Mouse (Mus musculus) hindbrain, postnatal 0 days (tissue): Measurements from ENCODE around the gene Cavin3. TPM values are rescaled to one million over a fixed set of nuclear protein-coding genes. Genes with fewer than 3 reads are reported as not detected.

Experiments
- ATAC-seq: fragments of 200-750 bp; cut with Nextera tagmentation; 2 replicates; pipeline ENCODE4 v1.8.0; 2017; ENCODE audit warnings: mild to moderate bottlenecking, moderate TSS enrichment, moderate library complexity
- DNase-seq: peaks from one replicate; pipeline ENCODE4 v3.0.0-alpha.2; 2015; ENCODE audit warnings: low spot score
- H3K27ac ChIP-seq: fragments of 300-500 bp; sonication (generic); 2 replicates; pipeline ENCODE4 v1.5.1; 2014; ENCODE audit warnings: mild to moderate bottlenecking
- H3K27me3 ChIP-seq: fragments of 300-500 bp; sonication (generic); 2 replicates; pipeline ENCODE4 v1.6.1; 2014; ENCODE audit warnings: low read length, mixed read lengths; ENCODE audit not compliant: insufficient read depth
- H3K36me3 ChIP-seq: fragments of 300-500 bp; sonication (generic); 2 replicates; pipeline ENCODE4 v1.6.1; 2014; ENCODE audit warnings: low read length, mixed read lengths; ENCODE audit not compliant: insufficient read depth
- H3K4me1 ChIP-seq: fragments of 300-500 bp; sonication (generic); 2 replicates; pipeline ENCODE4 v1.6.1; 2014; ENCODE audit warnings: antibody characterized with exemption, low read length, mixed read lengths; ENCODE audit not compliant: insufficient read depth
- H3K4me2 ChIP-seq: fragments of 300-500 bp; sonication (generic); 2 replicates; pipeline ENCODE4 v1.6.1; 2014; ENCODE audit warnings: low read depth, mild to moderate bottlenecking, low read length, moderate library complexity, mixed read lengths
- H3K4me3 ChIP-seq: fragments of 300-500 bp; sonication (generic); 2 replicates; pipeline ENCODE4 v1.5.1; 2014; ENCODE audit warnings: low read length
- H3K9ac ChIP-seq: fragments of 300-500 bp; sonication (generic); replicated peaks from 2 replicates; pipeline ENCODE4 v1.6.1; 2014; ENCODE audit warnings: mild to moderate bottlenecking, low read length, moderate library complexity, mixed read lengths
- H3K9me3 ChIP-seq: fragments of 300-500 bp; sonication (generic); 2 replicates; pipeline ENCODE4 v1.6.1; 2016; ENCODE audit warnings: low read length, mixed read lengths
- CTCF ChIP-seq: IDR thresholded peaks from 2 replicates; pipeline ENCODE4 v1.5.1; 2016; ENCODE audit warnings: antibody characterized with exemption, control low read depth, low read depth
- WGBS: fragments of 180-500 bp; shearing (Covaris S2); extraction: QIAGEN DNeasy Blood & Tissue Kit; methylation state at CpG from one replicate; pipeline ENCODE4 v1.1.7; 2014; 5-methylcytosine and 5-hydroxymethylcytosine counted together
- polyA plus RNA-seq: library from polyadenylated mRNA; unstranded; fragments of >200 nt; fragmentation: Nextera tagmentation; extraction: Ambion mirVana; gene quantifications from 2 replicates; pipeline ENCODE4 v1.2.1, GENCODE M21; 2015
- total RNA-seq: library from RNA; depleted of rRNA; stranded (reverse); fragments of >200 nt; gene quantifications from 2 replicates; pipeline ENCODE4 v1.2.3, GENCODE M21; 2014

Gene Cavin3
- total and polyA plus RNA-seq, 2 experiments from 2014 or later: 32.8 to 47.3 TPM

GRCm38 (mm10) chr7:105516669-105517360 lies 34.7 kb upstream of the Cavin3 start:
- Histone ChIP-seq H3K9me3 (no peaks in the 10 kb centered on the region), H3K27ac (no peak overlapping the region), H3K4me1 (no peaks in the 10 kb centered on the region), H3K4me2 (no peak overlapping the region), H3K36me3 (no peaks in the 10 kb centered on the region), H3K27me3 (no peaks in the 10 kb centered on the region), H3K9ac (no peak overlapping the region), H3K4me3 (no peak overlapping the region)
- WGBS: 48% methylated on average over 9 of the region's 9 CpGs
- TF ChIP-seq CTCF: no peak
- DNase-seq: no peak
- no peak for ATAC-seq

GRCm38 (mm10) chr7:105515178-105515577 lies 33.1 kb upstream of the Cavin3 start:
- H3K4me3 ChIP-seq: no peak overlapping the region
- H3K36me3 ChIP-seq: no peaks in the 10 kb centered on the region
- H3K4me2 ChIP-seq: no peak overlapping the region
- H3K9ac ChIP-seq: no peak overlapping the region
- 14% methylated on average over 5 of the region's 5 CpGs for WGBS
- no peak overlapping the region for H3K27ac ChIP-seq
- no peaks in the 10 kb centered on the region for H3K27me3 ChIP-seq
- no peaks in the 10 kb centered on the region for H3K4me1 ChIP-seq
- peak; percentile 48; the same call in 1 of the 2 replicates for ATAC-seq
- TF ChIP-seq CTCF: peak; percentile 93
- peak; percentile 78 for DNase-seq
- H3K9me3 ChIP-seq: no peaks in the 10 kb centered on the region

GRCm38 (mm10) chr7:105514561-105514960 lies 32.5 kb upstream of the Cavin3 start:
- TF ChIP-seq CTCF: no peak
- Histone ChIP-seq H3K27ac (no peak overlapping the region), H3K4me2 (no peak overlapping the region), H3K4me3 (no peak overlapping the region), H3K4me1 (no peaks in the 10 kb centered on the region), H3K27me3 (no peaks in the 10 kb centered on the region), H3K36me3 (no peaks in the 10 kb centered on the region), H3K9ac (no peak overlapping the region), H3K9me3 (no peaks in the 10 kb centered on the region)
- DNase-seq (peak; percentile 32), ATAC-seq (peak; percentile 15; the same call in 1 of the 2 replicates)
- WGBS: 37% methylated on average over 5 of the region's 5 CpGs

- no peaks in the 10 kb centered on the region for H3K27me3 ChIP-seq
These were observed 31.8 kb upstream of the Cavin3 start for GRCm38 (mm10) chr7:105513845-105514291.

GRCm38 (mm10) chr7:105510143-105510542 lies 28.0 kb upstream of the Cavin3 start:
- Histone ChIP-seq H3K9ac (no peak overlapping the region), H3K36me3 (no peaks in the 10 kb centered on the region), H3K9me3 (no peaks in the 10 kb centered on the region), H3K4me1 (no peaks in the 10 kb centered on the region), H3K27me3 (no peaks in the 10 kb centered on the region), H3K27ac (no peak overlapping the region), H3K4me3 (no peak overlapping the region), H3K4me2 (no peak overlapping the region)
- no peak for ATAC-seq
- no peak for DNase-seq
- no peak for TF ChIP-seq CTCF
- 91% methylated on average over 5 of the region's 5 CpGs for WGBS

More at GRCm38 (mm10) chr7:105513845-105514291, 31.8 kb upstream of the Cavin3 start:
- 0 out of 2 replicates have a peak overlapping the region, but pooled peaks have one; percentile 1 for H3K27ac ChIP-seq
- no peak overlapping the region for H3K4me3 ChIP-seq
- no peaks in the 10 kb centered on the region for H3K36me3 ChIP-seq
- ATAC-seq (peak; percentile 83), DNase-seq (peak; percentile 62)
- WGBS: 52% methylated on average over 5 of the region's 5 CpGs
- H3K9me3 ChIP-seq: no peaks in the 10 kb centered on the region
- H3K4me2 ChIP-seq: no peak overlapping the region
- H3K4me1 ChIP-seq: no peaks in the 10 kb centered on the region
- H3K9ac ChIP-seq: no peak overlapping the region
- TF ChIP-seq CTCF: no peak

- ATAC-seq: no peak
- WGBS: 72% methylated on average over 4 of the region's 4 CpGs
- no peak overlapping the region for H3K4me3 ChIP-seq
These were observed 25.2 kb upstream of the Cavin3 start for GRCm38 (mm10) chr7:105507257-105507656.

GRCm38 (mm10) chr7:105501984-105502383 lies 19.9 kb upstream of the Cavin3 start:
- no peaks in the 10 kb centered on the region for H3K4me1 ChIP-seq
- H3K36me3 ChIP-seq: no peaks in the 10 kb centered on the region
- no peak for ATAC-seq
- WGBS: 84% methylated on average over 4 of the region's 4 CpGs
- no peak overlapping the region for H3K9ac ChIP-seq
- no peaks in the 10 kb centered on the region for H3K9me3 ChIP-seq
- H3K27ac ChIP-seq: no peak overlapping the region
- H3K4me3 ChIP-seq: no peak overlapping the region
- TF ChIP-seq CTCF: no peak
- DNase-seq: no peak
- no peak overlapping the region for H3K4me2 ChIP-seq
- H3K27me3 ChIP-seq: no peaks in the 10 kb centered on the region

More at GRCm38 (mm10) chr7:105507257-105507656, 25.2 kb upstream of the Cavin3 start:
- no peak overlapping the region for H3K9ac ChIP-seq
- no peak for DNase-seq
- no peaks in the 10 kb centered on the region for H3K36me3 ChIP-seq
- H3K27ac ChIP-seq: no peak overlapping the region
- no peak for TF ChIP-seq CTCF
- H3K4me1 ChIP-seq: no peaks in the 10 kb centered on the region
- H3K9me3 ChIP-seq: no peaks in the 10 kb centered on the region
- no peak overlapping the region for H3K4me2 ChIP-seq
- H3K27me3 ChIP-seq: no peaks in the 10 kb centered on the region
